8 mouse cellular contexts compared by ENCODE assay signal in the genomic region with DNA sequence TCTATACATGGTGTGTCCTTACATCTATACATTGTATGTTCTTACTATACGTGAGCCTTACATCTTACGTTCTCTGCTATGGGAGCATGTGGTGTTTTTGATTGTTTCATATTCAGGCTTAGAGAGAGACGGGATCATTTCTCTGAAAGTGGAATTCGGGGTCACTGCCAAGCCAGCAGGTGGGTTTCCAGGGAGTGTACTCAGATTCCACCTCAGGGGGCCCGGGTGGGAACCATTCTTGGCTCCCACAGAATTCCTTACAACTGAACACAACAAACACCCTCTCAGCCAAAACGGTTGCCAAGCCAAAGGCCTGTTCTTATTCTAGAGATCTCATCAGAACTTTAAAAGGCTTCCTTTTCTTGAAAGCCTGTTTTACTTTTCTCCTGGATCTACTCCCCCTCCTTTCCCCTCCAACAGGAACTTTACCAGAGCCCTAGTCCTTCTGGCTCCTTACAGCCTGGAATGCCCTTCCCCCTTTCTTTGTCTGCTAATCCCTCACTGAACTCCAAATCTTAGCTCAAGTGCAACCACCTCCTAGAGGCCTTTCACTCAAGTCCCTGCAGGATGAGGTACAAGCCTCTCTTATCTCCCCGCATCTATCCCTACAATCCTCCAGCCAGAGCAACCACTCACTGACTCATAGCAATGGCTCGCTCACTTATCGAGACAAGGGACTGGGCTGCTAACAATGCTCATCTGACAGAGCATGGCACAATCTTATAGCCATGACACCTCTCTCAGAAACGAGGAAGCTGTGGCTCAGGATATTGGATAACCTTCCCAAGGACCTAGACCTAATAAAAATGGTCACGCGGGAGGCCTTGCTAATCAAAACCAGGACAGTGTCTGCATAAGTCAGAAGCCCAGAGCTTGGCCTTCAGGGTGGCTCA. TPM values are rescaled to one million over a fixed set of nuclear protein-coding genes. Genes with fewer than 3 reads are reported as not detected.
DNase-seq lines count a peak whose midpoint lies in the region; ATAC-seq and TF ChIP-seq lines count a peak whose summit lies in the region.

No protein-coding gene starts in this region.

- H3K9me3 ChIP-seq in limb, embryonic 10.5 days (replicated peaks), result no peaks in the 10 kb centered on the region
- no peaks in the 10 kb centered on the region for H3K9me3 ChIP-seq in liver, embryonic 12.5 days (replicated peaks)

- peak overlapping the region; percentile 58; the same call in 1 of the 2 replicates for H3K27ac ChIP-seq in cerebellum, adult 2 months (ENCODE audit: insufficient read depth, low read length)
- H3K27ac ChIP-seq in limb, embryonic 10.5 days, result peak overlapping the region; percentile 81
- no peak overlapping the region for H3K27ac ChIP-seq in liver, embryonic 12.5 days

- no peak for TF ChIP-seq CTCF in cerebellum, adult 2 months (IDR thresholded peaks at IDR 0.05; ENCODE audit: borderline replicate concordance, insufficient read depth, low read depth, low read length)

- no peak overlapping the region for H3K4me3 ChIP-seq in cerebellum, adult 2 months (replicated peaks; ENCODE audit: insufficient read depth, low read depth, low read length)
- H3K4me3 ChIP-seq in limb, embryonic 10.5 days, result no peak overlapping the region
- no peak overlapping the region for H3K4me3 ChIP-seq in liver, embryonic 12.5 days

- DNase-seq in cerebellum, adult 2 months, result peak in 1 of 2 experiments; percentile 41
- peak; percentile 3 to 13 for DNase-seq in urinary bladder, postnatal 36 days (ENCODE audit: low spot score in 2 of 2)
- DNase-seq in urinary bladder, adult 2 months (ENCODE audit: low spot score), result no peak
- peak; percentile 38 for DNase-seq in limb, embryonic 10.5 days (ENCODE audit: low spot score)
- DNase-seq in yolk sac, embryonic 10.5 days (ENCODE audit: low spot score), result peak; percentile 24
- DNase-seq in c-Kit-positive CD71-positive TER-119-positive erythroid progenitor cells, embryonic 14.5 days (ENCODE audit: low spot score), result no peak

- no peaks in the 10 kb centered on the region for H3K27me3 ChIP-seq in cerebellum, adult 2 months (ENCODE audit: control insufficient read depth, insufficient read depth, low read length)
- H3K27me3 ChIP-seq in limb, embryonic 10.5 days (ENCODE audit: low read depth, poor library complexity, severe bottlenecking), result no peaks in the 10 kb centered on the region
- no peaks in the 10 kb centered on the region for H3K27me3 ChIP-seq in liver, embryonic 12.5 days (replicated peaks)

- TF ChIP-seq POLR2A in cerebellum, adult 2 months (IDR thresholded peaks at IDR 0.05; ENCODE audit: borderline replicate concordance, insufficient read depth, low read length), result no peak

- ATAC-seq in cerebellum, adult (ENCODE audit: insufficient number of reproducible peaks, low FRiP score, low TSS enrichment), result no peak; the same call in 1 of the 2 replicates
- ATAC-seq in liver, embryonic 12.5 days, result no peak

- H3K9ac ChIP-seq in liver, embryonic 12.5 days, result no peak overlapping the region

- H3K36me3 ChIP-seq in limb, embryonic 10.5 days, result no peaks in the 10 kb centered on the region
- H3K36me3 ChIP-seq in liver, embryonic 12.5 days, result 0 out of 2 replicates have a peak, but pooled peaks cover 3% of the 10 kb centered on the region

- WGBS in cerebellum, adult 2 months, result 29% methylated on average over 12 of the region's 12 CpGs
- 58% methylated on average over 12 of the region's 12 CpGs for WGBS in limb, embryonic 10.5 days
- WGBS in liver, embryonic 12.5 days (ENCODE audit: insufficient replicate concordance), result 60% methylated on average over 12 of the region's 12 CpGs

- no peak overlapping the region for H3K4me2 ChIP-seq in liver, embryonic 12.5 days

- H3K4me1 ChIP-seq in cerebellum, adult 2 months (ENCODE audit: control insufficient read depth, insufficient read depth, low read length), result peaks cover 4% of the 10 kb centered on the region
- peaks cover 13% of the 10 kb centered on the region for H3K4me1 ChIP-seq in limb, embryonic 10.5 days
- peaks cover 29% of the 10 kb centered on the region for H3K4me1 ChIP-seq in liver, embryonic 12.5 days

RNA-seq across cellular contexts. Expression of a gene that starts 24.1 kb away (rescaled TPM):
- 67.1 and 73.0 TPM in 2 replicates for polyA plus RNA-seq in cerebellum, adult 2 months (2012; rRNA removed)
- 38.1 and 46.5 TPM in 2 replicates for polyA plus RNA-seq in urinary bladder, adult 2 months (2012; rRNA removed)
- polyA plus RNA-seq in limb, embryonic 10.5 days (2016; fragmentation: Nextera tagmentation; extraction: Ambion mirVana), result 91.7 and 99.3 TPM in 2 replicates
- polyA plus RNA-seq in liver, embryonic 12.5 days (2016; fragmentation: Nextera tagmentation; extraction: Ambion mirVana), result 46.6 and 52.2 TPM in 2 replicates

RNA-seq across cellular contexts. Expression of a gene that starts 36.1 kb away (rescaled TPM):
- 14.8 and 16.0 TPM in 2 replicates for polyA plus RNA-seq in cerebellum, adult 2 months (2012; rRNA removed)
- polyA plus RNA-seq in urinary bladder, adult 2 months (2012; rRNA removed), result 10.0 and 11.1 TPM in 2 replicates
- 1.3 and 1.8 TPM in 2 replicates for polyA plus RNA-seq in limb, embryonic 10.5 days (2016; fragmentation: Nextera tagmentation; extraction: Ambion mirVana)
- 6.7 and 6.9 TPM in 2 replicates for polyA plus RNA-seq in liver, embryonic 12.5 days (2016; fragmentation: Nextera tagmentation; extraction: Ambion mirVana)

Comparison
In these comparisons a context has a peak if more than half of its experiments do, and no peak if none do; other contexts are left out.
1. DNase-seq: peak in urinary bladder, postnatal 36 days (2 of 2), limb, embryonic 10.5 days (single experiment) and yolk sac, embryonic 10.5 days (single experiment); none in urinary bladder, adult 2 months (single experiment) and c-Kit-positive CD71-positive TER-119-positive erythroid progenitor cells, embryonic 14.5 days (single experiment).